Mouse (Mus musculus): ENCODE results near the gene Dgkq. TPM values are rescaled to one million over a fixed set of nuclear protein-coding genes. Genes with fewer than 3 reads are reported as not detected.

Dgkq gene
- total and polyA plus RNA-seq, 3 experiments: 4.5 to 12.3 (median 7.9) TPM

DNA sequence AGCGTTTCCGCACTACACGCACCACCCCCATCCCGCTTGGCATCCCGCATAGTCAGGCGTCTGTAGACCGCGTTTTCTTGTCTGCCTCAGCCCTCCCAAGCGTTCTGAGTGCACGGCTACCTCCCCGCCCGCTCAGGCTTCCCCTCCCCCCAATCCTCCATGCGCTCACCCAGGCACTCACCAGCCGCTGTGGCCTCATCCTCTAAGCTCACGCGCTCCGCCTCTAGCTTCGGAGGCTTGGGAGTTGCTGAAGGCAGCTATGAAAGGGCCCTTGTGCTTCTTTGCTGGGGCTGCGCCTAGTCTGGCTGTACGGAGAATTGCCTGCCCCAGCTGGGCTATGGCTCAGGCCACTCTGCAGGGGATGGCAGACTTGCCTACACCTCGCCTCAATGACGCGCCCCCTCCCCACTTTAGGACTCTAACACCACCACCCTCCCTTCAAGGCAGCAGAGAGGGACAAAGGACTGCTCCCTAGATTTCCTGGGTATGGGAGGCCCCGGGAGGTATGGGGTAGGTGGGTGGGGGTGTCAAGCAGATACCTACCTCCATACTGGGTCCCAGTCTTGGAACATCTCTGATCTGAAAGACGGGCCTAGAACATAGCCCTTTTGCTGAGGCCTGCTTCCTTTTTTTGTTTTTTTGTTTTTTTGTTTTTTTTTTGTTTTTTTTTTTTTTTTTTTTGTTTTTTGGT is 8.3 kb upstream of the Dgkq start:
- Histone ChIP-seq H3K4me3 (ENCODE audit: low read depth, low read length) (peak overlapping the region; percentile 70), H3K4me1 (ENCODE audit: insufficient read depth, low read depth, low read length) (peaks cover 86% of the 10 kb centered on the region), H3K36me3 (replicated peaks) (peaks cover 55% of the 10 kb centered on the region), H3K27me3 (ENCODE audit: insufficient read depth, low read length) (no peaks in the 10 kb centered on the region), H3K9me3 (replicated peaks) (no peaks in the 10 kb centered on the region)
- TF ChIP-seq TAL1 (conservative IDR thresholded peaks at IDR 0.05; ENCODE audit: low read depth, low read length): no peak
- no peak for TF ChIP-seq CTCF (IDR thresholded peaks at IDR 0.05; ENCODE audit: low read depth, low read length)
- TF ChIP-seq GATA2 (IDR thresholded peaks at IDR 0.05; ENCODE audit: borderline replicate concordance, low read depth, low read length): no peak
- no peak for TF ChIP-seq GATA1 (IDR thresholded peaks at IDR 0.05; ENCODE audit: borderline replicate concordance, low read length)
- TF ChIP-seq POLR2AphosphoS5 (IDR thresholded peaks at IDR 0.05; ENCODE audit: insufficient replicate concordance, low read depth, low read length): no peak
- DNase-seq (ENCODE audit: low spot score): peak; percentile 76
- ATAC-seq (ENCODE audit: extremely low read depth, insufficient number of reproducible peaks, low FRiP score, poor library complexity, severe bottlenecking): peak; percentile 55

GRCm38 (mm10) chr5:108676772-108677498 is 7.5 kb upstream of the Dgkq start:
- ATAC-seq (ENCODE audit: extremely low read depth, insufficient number of reproducible peaks, low FRiP score, poor library complexity, severe bottlenecking): peak; percentile 68
- H3K27me3 ChIP-seq (ENCODE audit: insufficient read depth, low read length): no peaks in the 10 kb centered on the region
- TF ChIP-seq GATA1 (IDR thresholded peaks at IDR 0.05; ENCODE audit: borderline replicate concordance, low read length) (no peak), TAL1 (conservative IDR thresholded peaks at IDR 0.05; ENCODE audit: low read depth, low read length) (peak; percentile 26; the same call in 1 of the 2 replicates)
- peak; percentile 71 for DNase-seq (ENCODE audit: low spot score)
- peaks cover 58% of the 10 kb centered on the region for H3K36me3 ChIP-seq (replicated peaks)
- peak overlapping the region; percentile 70 for H3K4me3 ChIP-seq (ENCODE audit: low read depth, low read length)
- H3K9me3 ChIP-seq (replicated peaks): no peaks in the 10 kb centered on the region
- peaks cover 95% of the 10 kb centered on the region for H3K4me1 ChIP-seq (ENCODE audit: insufficient read depth, low read depth, low read length)

DNA sequence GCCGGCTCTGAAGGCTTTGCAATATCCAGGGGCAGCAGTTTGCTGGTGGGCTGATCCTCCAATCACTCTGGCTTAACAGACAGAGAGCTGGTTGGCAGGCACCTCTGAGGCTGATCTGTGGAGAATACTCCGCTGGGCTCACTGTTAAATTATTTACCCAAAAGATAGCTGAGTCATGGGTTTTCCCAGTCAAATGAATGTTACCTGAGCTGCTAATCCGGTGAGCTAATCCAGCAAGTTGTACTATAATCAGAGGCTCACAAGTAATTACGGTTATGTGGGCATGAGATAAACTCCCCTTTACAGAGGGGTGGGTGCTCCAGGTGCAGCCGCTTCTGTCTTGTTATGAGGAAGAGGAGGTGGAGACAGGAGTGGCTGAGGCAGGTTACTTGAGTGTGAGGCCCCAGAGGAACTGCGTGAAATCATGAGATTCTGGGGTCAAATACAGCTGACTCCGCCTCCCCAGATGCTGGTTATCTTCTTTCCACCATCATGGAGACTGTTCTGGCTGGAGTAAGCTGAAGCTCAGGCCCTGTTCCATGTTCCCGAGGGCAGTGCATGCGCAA is 5.9 kb upstream of the Dgkq start, which contains the start of gene Slc26a1:
TSS of gene Slc26a1 (minus strand) at position 319 of the 566 bp plus-strand sequence.
- ATAC-seq (ENCODE audit: extremely low read depth, insufficient number of reproducible peaks, low FRiP score, poor library complexity, severe bottlenecking) (peak; percentile 23), DNase-seq (ENCODE audit: low spot score) (peak; percentile 60)
- peaks cover 98% of the 10 kb centered on the region for H3K4me1 ChIP-seq (ENCODE audit: insufficient read depth, low read depth, low read length)
- no peaks in the 10 kb centered on the region for H3K27me3 ChIP-seq (ENCODE audit: insufficient read depth, low read length)
- H3K36me3 ChIP-seq (replicated peaks): peaks cover 58% of the 10 kb centered on the region
- H3K4me3 ChIP-seq (ENCODE audit: low read depth, low read length): peak within 1 kb of the TSS; percentile 70
- TF ChIP-seq CTCF (IDR thresholded peaks at IDR 0.05; ENCODE audit: low read depth, low read length) (no peak), TAL1 (conservative IDR thresholded peaks at IDR 0.05; ENCODE audit: low read depth, low read length) (no peak), POLR2AphosphoS5 (IDR thresholded peaks at IDR 0.05; ENCODE audit: insufficient replicate concordance, low read depth, low read length) (no peak), GATA1 (IDR thresholded peaks at IDR 0.05; ENCODE audit: borderline replicate concordance, low read length) (no peak), GATA2 (IDR thresholded peaks at IDR 0.05; ENCODE audit: borderline replicate concordance, low read depth, low read length) (no peak)
- H3K9me3 ChIP-seq (replicated peaks): no peaks in the 10 kb centered on the region

DNA sequence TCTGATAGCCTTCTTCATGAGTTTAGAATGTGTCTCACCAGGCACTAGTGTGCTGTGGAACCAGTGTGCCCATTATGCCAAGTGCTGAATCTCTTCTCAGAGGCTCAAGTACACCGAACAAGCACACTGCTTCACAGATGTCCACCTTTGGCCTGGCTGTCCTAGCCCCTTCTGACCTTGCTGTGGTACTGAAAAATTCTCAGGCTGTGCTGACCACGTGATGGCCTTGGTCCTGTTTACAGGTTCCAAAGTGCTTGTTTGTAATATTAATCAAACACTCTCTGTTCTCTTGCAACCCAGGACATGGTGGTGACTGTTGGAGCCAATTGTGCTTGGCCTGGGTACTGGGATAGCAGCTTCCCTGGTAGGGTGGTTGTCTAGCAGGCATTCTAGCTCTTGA is 5.2 kb upstream of the Dgkq start:
- Histone ChIP-seq H3K36me3 (replicated peaks) (peaks cover 56% of the 10 kb centered on the region), H3K4me3 (ENCODE audit: low read depth, low read length) (peak overlapping the region; percentile 69), H3K4me1 (ENCODE audit: insufficient read depth, low read depth, low read length) (peaks cover 99% of the 10 kb centered on the region), H3K27me3 (ENCODE audit: insufficient read depth, low read length) (no peaks in the 10 kb centered on the region), H3K9me3 (replicated peaks) (no peaks in the 10 kb centered on the region)
- no peak for ATAC-seq (ENCODE audit: extremely low read depth, insufficient number of reproducible peaks, low FRiP score, poor library complexity, severe bottlenecking)
- no peak for DNase-seq (ENCODE audit: low spot score)
- TF ChIP-seq CTCF (IDR thresholded peaks at IDR 0.05; ENCODE audit: low read depth, low read length) (no peak), GATA1 (IDR thresholded peaks at IDR 0.05; ENCODE audit: borderline replicate concordance, low read length) (no peak), GATA2 (IDR thresholded peaks at IDR 0.05; ENCODE audit: borderline replicate concordance, low read depth, low read length) (no peak), TAL1 (conservative IDR thresholded peaks at IDR 0.05; ENCODE audit: low read depth, low read length) (no peak), POLR2AphosphoS5 (IDR thresholded peaks at IDR 0.05; ENCODE audit: insufficient replicate concordance, low read depth, low read length) (no peak)

GRCm38 (mm10) chr5:108671757-108672156 is 2.3 kb upstream of the Dgkq start:
- H3K9me3 ChIP-seq (replicated peaks): no peaks in the 10 kb centered on the region
- no peaks in the 10 kb centered on the region for H3K27me3 ChIP-seq (ENCODE audit: insufficient read depth, low read length)
- no peak for TF ChIP-seq GATA1 (IDR thresholded peaks at IDR 0.05; ENCODE audit: borderline replicate concordance, low read length)
- TF ChIP-seq TAL1 (conservative IDR thresholded peaks at IDR 0.05; ENCODE audit: low read depth, low read length): no peak
- TF ChIP-seq CTCF (IDR thresholded peaks at IDR 0.05; ENCODE audit: low read depth, low read length): peak; percentile 37; the same call in 1 of the 2 replicates
- TF ChIP-seq POLR2AphosphoS5 (IDR thresholded peaks at IDR 0.05; ENCODE audit: insufficient replicate concordance, low read depth, low read length): no peak
- TF ChIP-seq GATA2 (IDR thresholded peaks at IDR 0.05; ENCODE audit: borderline replicate concordance, low read depth, low read length): no peak
- DNase-seq (ENCODE audit: low spot score): no peak
- H3K4me3 ChIP-seq (ENCODE audit: low read depth, low read length): peak overlapping the region; percentile 40; the same call in 1 of the 2 replicates
- no peak for ATAC-seq (ENCODE audit: extremely low read depth, insufficient number of reproducible peaks, low FRiP score, poor library complexity, severe bottlenecking)
- peaks cover 52% of the 10 kb centered on the region for H3K36me3 ChIP-seq (replicated peaks)
- peaks cover 93% of the 10 kb centered on the region for H3K4me1 ChIP-seq (ENCODE audit: insufficient read depth, low read depth, low read length)

DNA sequence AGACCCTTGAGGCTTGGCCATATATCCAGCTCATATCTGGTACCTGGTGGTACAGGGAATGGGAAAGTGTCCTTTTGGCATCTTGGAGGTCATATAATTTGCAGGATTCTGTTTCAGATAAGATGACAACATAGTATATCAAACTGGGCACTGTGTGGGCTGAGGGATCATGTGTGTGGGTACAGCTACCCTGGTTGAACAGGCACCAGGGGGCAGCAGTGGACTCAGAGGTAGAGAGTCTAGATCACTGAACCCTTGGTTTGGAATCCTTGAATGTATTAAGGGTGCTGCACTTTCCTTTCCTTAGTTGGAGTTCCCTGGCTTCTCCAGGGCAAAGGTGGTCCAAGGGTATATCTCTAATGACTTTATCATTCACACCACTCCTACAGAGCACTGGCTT is 1.3 kb upstream of the Dgkq start:
- peaks cover 83% of the 10 kb centered on the region for H3K4me1 ChIP-seq (ENCODE audit: insufficient read depth, low read depth, low read length)
- DNase-seq (ENCODE audit: low spot score): peak; percentile 64

More for the DNA sequence above, 1.3 kb upstream of the Dgkq start:
- peak overlapping the region; percentile 40; the same call in 1 of the 2 replicates for H3K4me3 ChIP-seq (ENCODE audit: low read depth, low read length)
- TF ChIP-seq CTCF (IDR thresholded peaks at IDR 0.05; ENCODE audit: low read depth, low read length): peak; percentile 48; the same call in 1 of the 2 replicates
- no peak for TF ChIP-seq GATA1 (IDR thresholded peaks at IDR 0.05; ENCODE audit: borderline replicate concordance, low read length)
- TF ChIP-seq TAL1 (conservative IDR thresholded peaks at IDR 0.05; ENCODE audit: low read depth, low read length): no peak
- TF ChIP-seq GATA2 (IDR thresholded peaks at IDR 0.05; ENCODE audit: borderline replicate concordance, low read depth, low read length): no peak
- peaks cover 49% of the 10 kb centered on the region for H3K36me3 ChIP-seq (replicated peaks)
- no peaks in the 10 kb centered on the region for H3K9me3 ChIP-seq (replicated peaks)
- no peaks in the 10 kb centered on the region for H3K27me3 ChIP-seq (ENCODE audit: insufficient read depth, low read length)
- peak; percentile 36 for ATAC-seq (ENCODE audit: extremely low read depth, insufficient number of reproducible peaks, low FRiP score, poor library complexity, severe bottlenecking)
